Mouse (Mus musculus) forebrain, embryonic 11.5 days (tissue): ENCODE measurements around the gene Tm7sf3. TPM values are rescaled to one million over a fixed set of nuclear protein-coding genes. Genes with fewer than 3 reads are reported as not detected.

Experiments
- ATAC-seq: fragments of 200-750 bp; cut with Nextera tagmentation; replicated peaks from 2 replicates; pipeline ENCODE4 v1.8.0; 2017; ENCODE audit warnings: moderate TSS enrichment; ENCODE audit not compliant: low FRiP score
- DNase-seq: peaks from one replicate; pipeline ENCODE4 v3.0.0-alpha.2; 2017; ENCODE audit warnings: low spot score
- H3K27ac ChIP-seq: fragments of 300-500 bp; sonication (generic); 2 replicates; pipeline ENCODE4 v1.5.1; 2014; ENCODE audit warnings: low read depth, low read length
- H3K27me3 ChIP-seq: fragments of 300-500 bp; sonication (generic); 2 replicates; pipeline ENCODE4 v1.6.1; 2014; ENCODE audit warnings: mild to moderate bottlenecking, low read length, mixed read lengths; ENCODE audit not compliant: control insufficient read depth, insufficient read depth
- H3K36me3 ChIP-seq: fragments of 300-500 bp; sonication (generic); 2 replicates; pipeline ENCODE4 v1.6.1; 2014; ENCODE audit warnings: mild to moderate bottlenecking, low read length, moderate library complexity, mixed read lengths; ENCODE audit not compliant: control insufficient read depth, insufficient read depth
- H3K4me1 ChIP-seq: fragments of 300-500 bp; sonication (generic); replicated peaks from 2 replicates; pipeline ENCODE4 v1.6.1; 2014; ENCODE audit warnings: low read length, mixed read lengths; ENCODE audit not compliant: control insufficient read depth, insufficient read depth
- H3K4me2 ChIP-seq: fragments of 300-500 bp; sonication (generic); 2 replicates; pipeline ENCODE4 v1.6.1; 2014; ENCODE audit warnings: low read depth, mild to moderate bottlenecking, low read length, moderate library complexity, mixed read lengths; ENCODE audit not compliant: severe bottlenecking
- H3K4me3 ChIP-seq: fragments of 300-500 bp; sonication (generic); 2 replicates; pipeline ENCODE4 v1.5.1; 2014; ENCODE audit warnings: low read depth, low read length
- H3K9ac ChIP-seq: fragments of 300-500 bp; sonication (generic); 2 replicates; pipeline ENCODE4 v1.6.1; 2014; ENCODE audit warnings: low read length
- H3K9me3 ChIP-seq: fragments of 300-500 bp; sonication (generic); 2 replicates; pipeline ENCODE4 v1.6.1; 2016; ENCODE audit warnings: low read length, mixed read lengths; ENCODE audit not compliant: control insufficient read depth
- WGBS: fragments of 180-500 bp; shearing (Covaris S2); extraction: QIAGEN DNeasy Blood & Tissue Kit; methylation state at CpG from one replicate; pipeline ENCODE4 v1.1.7; 2014; 5-methylcytosine and 5-hydroxymethylcytosine counted together
- polyA plus RNA-seq: library from polyadenylated mRNA; unstranded; fragments of >200 nt; fragmentation: Nextera tagmentation; extraction: Ambion mirVana; gene quantifications from 2 replicates; pipeline ENCODE4 v1.2.1, GENCODE M21; 2014

Gene Tm7sf3
- polyA plus RNA-seq, 1 experiment from 2014 or later = 25.4 TPM

- Histone ChIP-seq H3K4me2 (no peak overlapping the region), H3K27me3 (no peaks in the 10 kb centered on the region), H3K36me3 (no peaks in the 10 kb centered on the region; the same call in 1 of the 2 replicates), H3K9me3 (no peaks in the 10 kb centered on the region), H3K4me3 (no peak overlapping the region), H3K9ac (no peak overlapping the region), H3K27ac (no peak overlapping the region), H3K4me1 (no peaks in the 10 kb centered on the region)
- no peak for ATAC-seq
- DNase-seq = no peak
- 89% methylated on average over 5 of the region's 5 CpGs for WGBS
Observed at GRCm38 (mm10) chr6:146614541-146614940, 28.1 kb downstream of the Tm7sf3 start.

- H3K4me3 ChIP-seq = no peak overlapping the region
- no peaks in the 10 kb centered on the region for H3K4me1 ChIP-seq
- ATAC-seq = no peak
- WGBS = 87% methylated on average over 5 of the region's 5 CpGs
- no peaks in the 10 kb centered on the region; the same call in 1 of the 2 replicates for H3K36me3 ChIP-seq
- no peaks in the 10 kb centered on the region for H3K9me3 ChIP-seq
- no peak for DNase-seq
- H3K9ac ChIP-seq = no peak overlapping the region
- no peak overlapping the region for H3K27ac ChIP-seq
- no peaks in the 10 kb centered on the region for H3K27me3 ChIP-seq
- no peak overlapping the region for H3K4me2 ChIP-seq
Observed at GRCm38 (mm10) chr6:146613907-146614306, 28.7 kb downstream of the Tm7sf3 start.

- Histone ChIP-seq H3K27me3 (no peaks in the 10 kb centered on the region), H3K4me3 (no peak overlapping the region), H3K36me3 (no peaks in the 10 kb centered on the region; the same call in 1 of the 2 replicates), H3K4me1 (no peaks in the 10 kb centered on the region), H3K9me3 (no peaks in the 10 kb centered on the region), H3K27ac (no peak overlapping the region), H3K4me2 (no peak overlapping the region), H3K9ac (no peak overlapping the region)
- ATAC-seq (no peak), DNase-seq (no peak)
- 96% methylated on average over 5 of the region's 5 CpGs for WGBS
Observed at GRCm38 (mm10) chr6:146612736-146613135, 29.9 kb downstream of the Tm7sf3 start.

DNA sequence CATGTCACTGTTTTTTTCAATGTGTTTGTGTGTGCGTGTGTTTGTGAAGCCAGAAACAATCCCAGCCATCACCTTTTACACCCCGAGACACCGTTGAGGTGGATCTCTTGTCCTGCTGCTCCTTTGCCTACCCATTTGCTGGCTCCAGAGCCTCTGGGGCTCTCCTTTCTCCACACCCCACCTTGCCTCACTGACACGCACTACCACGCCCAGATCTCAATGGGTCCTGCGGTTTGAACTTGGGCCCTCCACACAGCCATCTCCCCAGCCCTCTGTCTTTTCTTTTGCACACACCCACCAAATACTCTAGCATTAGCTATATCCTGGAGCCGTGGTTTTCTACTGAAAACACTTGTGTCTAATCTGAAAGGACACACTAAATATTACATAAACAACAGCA is 30.7 kb downstream of the Tm7sf3 start:
- no peaks in the 10 kb centered on the region for H3K27me3 ChIP-seq
- H3K9ac ChIP-seq = no peak overlapping the region
- no peaks in the 10 kb centered on the region for H3K4me1 ChIP-seq
- H3K36me3 ChIP-seq = no peaks in the 10 kb centered on the region; the same call in 1 of the 2 replicates
- no peak overlapping the region for H3K27ac ChIP-seq
- H3K9me3 ChIP-seq = no peaks in the 10 kb centered on the region
- DNase-seq (no peak), ATAC-seq (no peak)
- no peak overlapping the region for H3K4me2 ChIP-seq
- H3K4me3 ChIP-seq = no peak overlapping the region
- 90% methylated on average over 7 of the region's 7 CpGs for WGBS

GRCm38 (mm10) chr6:146611385-146611784 is 31.2 kb downstream of the Tm7sf3 start:
- Histone ChIP-seq H3K9ac (no peak overlapping the region), H3K36me3 (no peaks in the 10 kb centered on the region; the same call in 1 of the 2 replicates)

GRCm38 (mm10) chr6:146603651-146604050 is 39.0 kb downstream of the Tm7sf3 start:
- ATAC-seq (no peak), DNase-seq (no peak)
- no peak overlapping the region for H3K27ac ChIP-seq
- H3K9ac ChIP-seq = no peak overlapping the region
- no peaks in the 10 kb centered on the region for H3K4me1 ChIP-seq
- no peak overlapping the region for H3K4me3 ChIP-seq
- no peak overlapping the region for H3K4me2 ChIP-seq
- H3K36me3 ChIP-seq = peaks cover 4% of the 10 kb centered on the region; the same call in 1 of the 2 replicates
- H3K9me3 ChIP-seq = no peaks in the 10 kb centered on the region
- H3K27me3 ChIP-seq = no peaks in the 10 kb centered on the region
- WGBS = 90% methylated on average over 10 of the region's 10 CpGs

More at GRCm38 (mm10) chr6:146611385-146611784, 31.2 kb downstream of the Tm7sf3 start:
- WGBS = 89% methylated on average over 6 of the region's 6 CpGs
- ATAC-seq (no peak), DNase-seq (no peak)
- H3K27me3 ChIP-seq = no peaks in the 10 kb centered on the region
- H3K27ac ChIP-seq = no peak overlapping the region
- H3K4me3 ChIP-seq = no peak overlapping the region
- H3K4me1 ChIP-seq = no peaks in the 10 kb centered on the region
- no peak overlapping the region for H3K4me2 ChIP-seq
- H3K9me3 ChIP-seq = no peaks in the 10 kb centered on the region

GRCm38 (mm10) chr6:146602601-146603000 is 40.0 kb downstream of the Tm7sf3 start:
- H3K4me1 ChIP-seq = no peaks in the 10 kb centered on the region
- H3K9ac ChIP-seq = no peak overlapping the region
- no peaks in the 10 kb centered on the region for H3K9me3 ChIP-seq
- H3K27ac ChIP-seq = no peak overlapping the region
- H3K27me3 ChIP-seq = no peaks in the 10 kb centered on the region
- H3K36me3 ChIP-seq = peaks cover 4% of the 10 kb centered on the region; the same call in 1 of the 2 replicates
- 94% methylated on average over 4 of the region's 4 CpGs for WGBS
- ATAC-seq = no peak
- no peak overlapping the region for H3K4me3 ChIP-seq
- no peak overlapping the region for H3K4me2 ChIP-seq
- no peak for DNase-seq

- Histone ChIP-seq H3K4me1 (no peaks in the 10 kb centered on the region), H3K4me3 (no peak overlapping the region), H3K9ac (no peak overlapping the region), H3K27ac (no peak overlapping the region), H3K27me3 (no peaks in the 10 kb centered on the region), H3K9me3 (no peaks in the 10 kb centered on the region), H3K4me2 (no peak overlapping the region), H3K36me3 (peaks cover 5% of the 10 kb centered on the region; the same call in 1 of the 2 replicates)
- DNase-seq = no peak
- no peak for ATAC-seq
- 93% methylated on average over 5 of the region's 5 CpGs for WGBS
Observed at GRCm38 (mm10) chr6:146585134-146585533, 57.5 kb downstream of the Tm7sf3 start.

- H3K9me3 ChIP-seq = no peaks in the 10 kb centered on the region
- ATAC-seq = no peak
- H3K27me3 ChIP-seq = no peaks in the 10 kb centered on the region
- H3K9ac ChIP-seq = no peak overlapping the region
- no peak overlapping the region for H3K27ac ChIP-seq
- 82% methylated on average over 2 of the region's 2 CpGs for WGBS
- DNase-seq = no peak
- H3K36me3 ChIP-seq = peaks cover 5% of the 10 kb centered on the region; the same call in 1 of the 2 replicates
- no peak overlapping the region for H3K4me2 ChIP-seq
- H3K4me1 ChIP-seq = no peaks in the 10 kb centered on the region
- H3K4me3 ChIP-seq = no peak overlapping the region
Observed at GRCm38 (mm10) chr6:146583366-146584046, 59.1 kb downstream of the Tm7sf3 start.
